In genomic region chr7:141518296-141518695, GRCm38 (mm10) we compare ENCODE assay signal across 31 mouse cellular contexts. TPM values are rescaled to one million over a fixed set of nuclear protein-coding genes. Genes with fewer than 3 reads are reported as not detected.
DNase-seq lines count a peak whose midpoint lies in the region; ATAC-seq lines count a peak whose summit lies in the region.
"Had no signal": no experiment of that assay in that cellular context is flagged by ENCODE, and none has a peak within 500 bp of the region (broad histone marks: within the 10 kb centered on the region; RNA-seq: fewer than 3 reads in every experiment).

No protein-coding gene starts in this region.

- DNase-seq in urinary bladder, postnatal 10 days (ENCODE audit: low spot score) = no peak
- no peak for DNase-seq in embryo, embryonic 11 days
- DNase-seq: adrenal gland, adult 8-10 months; B cell, adult 2 months; cerebellum, adult 18-20 months; gastrocnemius, postnatal 36 days; kidney, adult 18-20 months; kidney, postnatal 25 days; lung, adult 2 months; lung, postnatal 10 days; retina, postnatal 1 day; right cerebral cortex, postnatal 14 days; thymus, postnatal 14 days had no signal

- no peak for ATAC-seq in heart, embryonic 16.5 days (replicated peaks; ENCODE audit: extremely low read depth, insufficient read depth, low FRiP score)
- no peak for ATAC-seq in heart, embryonic 11.5 days (replicated peaks; ENCODE audit: insufficient number of reproducible peaks, low FRiP score, low TSS enrichment)
- no peak for ATAC-seq in neural tube, embryonic 13.5 days (ENCODE audit: low read depth)
- ATAC-seq in neural tube, embryonic 15.5 days (ENCODE audit: low FRiP score) = no peak
- ATAC-seq in liver, embryonic 15.5 days (ENCODE audit: insufficient read depth) = no peak
- ATAC-seq: forebrain, embryonic 16.5 days; inflammation-experienced regulatory T-cells, adult 6 months; midbrain, embryonic 13.5 days had no signal

- H3K27me3 ChIP-seq in heart, embryonic 16.5 days (ENCODE audit: control insufficient read depth, insufficient read depth, low read length) = no peaks in the 10 kb centered on the region
- no peaks in the 10 kb centered on the region for H3K27me3 ChIP-seq in heart, embryonic 11.5 days (ENCODE audit: control insufficient read depth, insufficient read depth, low read length)
- no peaks in the 10 kb centered on the region for H3K27me3 ChIP-seq in neural tube, embryonic 13.5 days
- H3K27me3 ChIP-seq in neural tube, embryonic 15.5 days (replicated peaks) = no peaks in the 10 kb centered on the region
- no peaks in the 10 kb centered on the region for H3K27me3 ChIP-seq in liver, embryonic 15.5 days
- H3K27me3 ChIP-seq: heart, embryonic 13.5 days; kidney, embryonic 15.5 days; limb, embryonic 13.5 days; midbrain, embryonic 13.5 days; stomach, embryonic 15.5 days had no signal

- H3K9ac ChIP-seq in heart, embryonic 16.5 days (ENCODE audit: low read length) = no peak overlapping the region
- no peak overlapping the region for H3K9ac ChIP-seq in heart, embryonic 11.5 days (ENCODE audit: low read depth, low read length)
- no peak overlapping the region for H3K9ac ChIP-seq in neural tube, embryonic 13.5 days
- H3K9ac ChIP-seq in neural tube, embryonic 15.5 days (replicated peaks) = no peak overlapping the region
- no peak overlapping the region for H3K9ac ChIP-seq in liver, embryonic 15.5 days
- H3K9ac ChIP-seq: hindbrain, embryonic 14.5 days; kidney, embryonic 15.5 days; limb, embryonic 13.5 days; midbrain, embryonic 13.5 days; stomach, embryonic 15.5 days had no signal

- H3K4me2 ChIP-seq in heart, embryonic 16.5 days (ENCODE audit: low read depth, low read length) = no peak overlapping the region
- no peak overlapping the region for H3K4me2 ChIP-seq in heart, embryonic 11.5 days
- H3K4me2 ChIP-seq in neural tube, embryonic 13.5 days = no peak overlapping the region
- no peak overlapping the region for H3K4me2 ChIP-seq in neural tube, embryonic 15.5 days
- H3K4me2 ChIP-seq in liver, embryonic 15.5 days = no peak overlapping the region
- H3K4me2 ChIP-seq: heart, embryonic 13.5 days; hindbrain, embryonic 14.5 days; kidney, embryonic 15.5 days; limb, embryonic 13.5 days; midbrain, embryonic 13.5 days; stomach, embryonic 15.5 days had no signal

- 89% methylated on average over 5 of the region's 5 CpGs for WGBS in heart, embryonic 16.5 days
- 91% methylated on average over 5 of the region's 5 CpGs for WGBS in heart, embryonic 11.5 days (ENCODE audit: insufficient replicate concordance)
- WGBS in neural tube, embryonic 13.5 days = 73% methylated on average over 5 of the region's 5 CpGs
- 69% methylated on average over 5 of the region's 5 CpGs for WGBS in neural tube, embryonic 15.5 days
- WGBS in liver, embryonic 15.5 days (ENCODE audit: insufficient replicate concordance) = 86% methylated on average over 5 of the region's 5 CpGs

- peak overlapping the region; percentile 83 for H3K27ac ChIP-seq in heart, embryonic 16.5 days (ENCODE audit: low read length)
- no peak overlapping the region for H3K27ac ChIP-seq in heart, embryonic 11.5 days (ENCODE audit: low read depth, low read length)
- H3K27ac ChIP-seq in neural tube, embryonic 13.5 days (replicated peaks) = peak overlapping the region; percentile 33
- H3K27ac ChIP-seq in neural tube, embryonic 15.5 days (replicated peaks) = no peak overlapping the region
- H3K27ac ChIP-seq in liver, embryonic 15.5 days (replicated peaks) = peak overlapping the region; percentile 72
- H3K27ac ChIP-seq: forebrain, embryonic 10.5 days; hindbrain, embryonic 14.5 days; kidney, embryonic 15.5 days; left cerebral cortex, adult 2 months; limb, embryonic 13.5 days; macrophage; midbrain, embryonic 13.5 days; stomach, embryonic 15.5 days had no signal

- no peak overlapping the region for H3K4me3 ChIP-seq in heart, embryonic 16.5 days (ENCODE audit: low read length)
- no peak overlapping the region for H3K4me3 ChIP-seq in heart, embryonic 11.5 days (ENCODE audit: low read depth, low read length)
- no peak overlapping the region for H3K4me3 ChIP-seq in neural tube, embryonic 13.5 days
- H3K4me3 ChIP-seq in neural tube, embryonic 15.5 days (replicated peaks) = no peak overlapping the region
- H3K4me3 ChIP-seq in liver, embryonic 15.5 days (replicated peaks) = no peak overlapping the region
- H3K4me3 ChIP-seq: forebrain, embryonic 10.5 days; gastrocnemius, adult 2 months; heart, embryonic 13.5 days; kidney, embryonic 15.5 days; layer of hippocampus, adult 2 months; left cerebral cortex, adult 2 months; limb, embryonic 13.5 days; midbrain, embryonic 13.5 days; stomach, embryonic 15.5 days had no signal

- H3K36me3 ChIP-seq in heart, embryonic 16.5 days (ENCODE audit: control insufficient read depth, insufficient read depth) = peaks cover 3% of the 10 kb centered on the region; the same call in 1 of the 2 replicates
- H3K36me3 ChIP-seq in heart, embryonic 11.5 days (ENCODE audit: control insufficient read depth, insufficient read depth, low read length) = peaks cover 7% of the 10 kb centered on the region; the same call in 1 of the 2 replicates
- H3K36me3 ChIP-seq in neural tube, embryonic 13.5 days = peaks cover 69% of the 10 kb centered on the region
- H3K36me3 ChIP-seq in neural tube, embryonic 15.5 days = peaks cover 38% of the 10 kb centered on the region
- peaks cover 60% of the 10 kb centered on the region for H3K36me3 ChIP-seq in liver, embryonic 15.5 days (replicated peaks)

- H3K9me3 ChIP-seq in heart, embryonic 16.5 days (replicated peaks; ENCODE audit: control insufficient read depth, low read length) = no peaks in the 10 kb centered on the region
- H3K9me3 ChIP-seq in heart, embryonic 11.5 days (replicated peaks; ENCODE audit: control insufficient read depth, low read length) = no peaks in the 10 kb centered on the region
- no peaks in the 10 kb centered on the region for H3K9me3 ChIP-seq in neural tube, embryonic 13.5 days
- H3K9me3 ChIP-seq in neural tube, embryonic 15.5 days (replicated peaks) = no peaks in the 10 kb centered on the region
- no peaks in the 10 kb centered on the region for H3K9me3 ChIP-seq in liver, embryonic 15.5 days (replicated peaks)
- H3K9me3 ChIP-seq: forebrain, embryonic 10.5 days; heart, embryonic 13.5 days; kidney, embryonic 15.5 days; limb, embryonic 13.5 days; midbrain, embryonic 13.5 days; stomach, embryonic 15.5 days had no signal

- H3K4me1 ChIP-seq in heart, embryonic 16.5 days (ENCODE audit: control insufficient read depth, insufficient read depth, low read length) = peaks cover 19% of the 10 kb centered on the region
- peaks cover 13% of the 10 kb centered on the region for H3K4me1 ChIP-seq in heart, embryonic 11.5 days (ENCODE audit: control insufficient read depth, insufficient read depth, low read length)
- no peaks in the 10 kb centered on the region; the same call in 1 of the 2 replicates for H3K4me1 ChIP-seq in neural tube, embryonic 13.5 days (replicated peaks)
- peaks cover 3% of the 10 kb centered on the region; the same call in 1 of the 2 replicates for H3K4me1 ChIP-seq in neural tube, embryonic 15.5 days
- peaks cover 33% of the 10 kb centered on the region for H3K4me1 ChIP-seq in liver, embryonic 15.5 days (replicated peaks)
- H3K4me1 ChIP-seq: forebrain, embryonic 10.5 days; kidney, embryonic 15.5 days; midbrain, embryonic 13.5 days; stomach, embryonic 15.5 days had no signal

RNA-seq across cellular contexts. Expression of gene Chid1, which starts 21.4 kb away (rescaled TPM):
- 33.3 and 34.2 TPM in 2 replicates for polyA plus RNA-seq in heart, embryonic 16.5 days (2015; fragmentation: Nextera tagmentation; extraction: Ambion mirVana)
- 35.0 and 46.7 TPM in 2 replicates for polyA plus RNA-seq in heart, embryonic 11.5 days (2014; fragmentation: Nextera tagmentation; extraction: Ambion mirVana)
- 36.9 and 38.6 TPM in 2 replicates for polyA plus RNA-seq in neural tube, embryonic 13.5 days (2015; fragmentation: Nextera tagmentation; extraction: Ambion mirVana)
- 50.4 and 54.4 TPM in 2 replicates for polyA plus RNA-seq in neural tube, embryonic 15.5 days (2015; fragmentation: Nextera tagmentation; extraction: Ambion mirVana)
- 25.2 and 27.9 TPM in 2 replicates for polyA plus RNA-seq in liver, embryonic 15.5 days (2015; fragmentation: Nextera tagmentation; extraction: Ambion mirVana)

RNA-seq across cellular contexts. Expression of gene Tspan4, which starts 43.3 kb away (rescaled TPM):
- 61.0 and 61.5 TPM in 2 replicates for polyA plus RNA-seq in heart, embryonic 16.5 days (2015; fragmentation: Nextera tagmentation; extraction: Ambion mirVana)
- polyA plus RNA-seq in heart, embryonic 11.5 days (2014; fragmentation: Nextera tagmentation; extraction: Ambion mirVana) = 58.9 and 69.1 TPM in 2 replicates
- 54.3 and 57.1 TPM in 2 replicates for polyA plus RNA-seq in neural tube, embryonic 13.5 days (2015; fragmentation: Nextera tagmentation; extraction: Ambion mirVana)
- polyA plus RNA-seq in neural tube, embryonic 15.5 days (2015; fragmentation: Nextera tagmentation; extraction: Ambion mirVana) = 73.0 and 77.3 TPM in 2 replicates
- polyA plus RNA-seq in liver, embryonic 15.5 days (2015; fragmentation: Nextera tagmentation; extraction: Ambion mirVana) = 47.7 and 55.0 TPM in 2 replicates

RNA-seq across cellular contexts. Expression of gene Polr2l, which starts 43.4 kb away (rescaled TPM):
- 56.7 and 61.5 TPM in 2 replicates for polyA plus RNA-seq in heart, embryonic 16.5 days (2015; fragmentation: Nextera tagmentation; extraction: Ambion mirVana)
- polyA plus RNA-seq in heart, embryonic 11.5 days (2014; fragmentation: Nextera tagmentation; extraction: Ambion mirVana) = 71.5 and 72.9 TPM in 2 replicates
- 79.3 and 85.0 TPM in 2 replicates for polyA plus RNA-seq in neural tube, embryonic 13.5 days (2015; fragmentation: Nextera tagmentation; extraction: Ambion mirVana)
- 85.3 and 89.8 TPM in 2 replicates for polyA plus RNA-seq in neural tube, embryonic 15.5 days (2015; fragmentation: Nextera tagmentation; extraction: Ambion mirVana)
- polyA plus RNA-seq in liver, embryonic 15.5 days (2015; fragmentation: Nextera tagmentation; extraction: Ambion mirVana) = 41.7 and 43.9 TPM in 2 replicates

RNA-seq across cellular contexts. Expression of gene Ap2a2, which starts 43.7 kb away (rescaled TPM):
- 54.1 and 54.9 TPM in 2 replicates for polyA plus RNA-seq in heart, embryonic 16.5 days (2015; fragmentation: Nextera tagmentation; extraction: Ambion mirVana)
- polyA plus RNA-seq in heart, embryonic 11.5 days (2014; fragmentation: Nextera tagmentation; extraction: Ambion mirVana) = 53.0 and 66.8 TPM in 2 replicates
- polyA plus RNA-seq in neural tube, embryonic 13.5 days (2015; fragmentation: Nextera tagmentation; extraction: Ambion mirVana) = 109 and 117 TPM in 2 replicates
- polyA plus RNA-seq in neural tube, embryonic 15.5 days (2015; fragmentation: Nextera tagmentation; extraction: Ambion mirVana) = 105 and 109 TPM in 2 replicates
- polyA plus RNA-seq in liver, embryonic 15.5 days (2015; fragmentation: Nextera tagmentation; extraction: Ambion mirVana) = 67.6 and 73.8 TPM in 2 replicates

RNA-seq across cellular contexts. Expression of gene Cd151, which starts 51.1 kb away (rescaled TPM):
- 42.2 and 44.0 TPM in 2 replicates for polyA plus RNA-seq in heart, embryonic 16.5 days (2015; fragmentation: Nextera tagmentation; extraction: Ambion mirVana)
- 61.3 and 101 TPM in 2 replicates for polyA plus RNA-seq in heart, embryonic 11.5 days (2014; fragmentation: Nextera tagmentation; extraction: Ambion mirVana)
- polyA plus RNA-seq in neural tube, embryonic 13.5 days (2015; fragmentation: Nextera tagmentation; extraction: Ambion mirVana) = 19.1 and 22.7 TPM in 2 replicates
- 23.7 and 25.1 TPM in 2 replicates for polyA plus RNA-seq in neural tube, embryonic 15.5 days (2015; fragmentation: Nextera tagmentation; extraction: Ambion mirVana)
- 5.0 and 6.3 TPM in 2 replicates for polyA plus RNA-seq in liver, embryonic 15.5 days (2015; fragmentation: Nextera tagmentation; extraction: Ambion mirVana)

Comparison
In these comparisons a context has a peak if more than half of its experiments do, and no peak if none do; other contexts are left out.
1. H3K27ac ChIP-seq: peak in heart, embryonic 16.5 days (single experiment), neural tube, embryonic 13.5 days (single experiment) and liver, embryonic 15.5 days (single experiment); none in heart, embryonic 11.5 days (single experiment) and neural tube, embryonic 15.5 days (single experiment).